In the genomic region with DNA sequence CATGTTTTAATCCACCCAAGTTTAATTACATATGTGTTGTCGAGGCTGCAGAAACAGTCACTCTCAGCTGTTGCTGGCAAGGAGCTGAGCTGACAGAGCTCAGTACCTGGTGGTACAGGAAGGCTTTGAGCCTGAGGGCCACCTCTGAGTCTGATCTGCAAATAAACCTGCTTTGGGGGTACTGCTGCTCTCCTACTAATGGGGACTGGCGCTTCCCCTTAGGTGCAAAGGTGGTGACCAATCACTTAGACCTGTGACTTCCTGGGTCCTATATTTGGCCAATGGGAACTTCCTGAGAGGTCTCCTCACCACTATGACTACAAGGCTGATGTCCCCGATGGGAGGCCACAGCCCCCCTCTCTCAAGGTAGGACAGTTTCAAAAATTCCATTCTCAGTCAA, we compare ENCODE assay signal across 28 mouse cellular contexts. TPM values are rescaled to one million over a fixed set of nuclear protein-coding genes. Genes with fewer than 3 reads are reported as not detected.
DNase-seq lines count a peak whose midpoint lies in the region; ATAC-seq and TF ChIP-seq lines count a peak whose summit lies in the region.
"Had no signal": no experiment of that assay in that cellular context is flagged by ENCODE, and none has a peak within 500 bp of the region (broad histone marks: within the 10 kb centered on the region; RNA-seq: fewer than 3 reads in every experiment).

No protein-coding gene starts in this region.

- ATAC-seq in hindbrain, postnatal 0 days = no peak
- no peak for ATAC-seq in hindbrain, embryonic 13.5 days (ENCODE audit: low FRiP score)
- ATAC-seq: activated CD4-positive, CD25-positive, alpha-beta regulatory T cell, adult 4 months; CD4-positive, CD25-positive, alpha-beta regulatory T cell, adult 4 months; inflammation-experienced regulatory T-cells, adult 6 months; midbrain, embryonic 16.5 days had no signal

- DNase-seq in cerebellum, adult 11-12 months = peak; percentile 50
- DNase-seq in cerebellum, adult 8-10 months = no peak
- no peak for DNase-seq in hindbrain, postnatal 0 days (ENCODE audit: low spot score)
- DNase-seq in A20 (ENCODE audit: low read depth, low spot score) = peak; percentile 15
- DNase-seq in ovary, postnatal 14 days (ENCODE audit: low spot score) = no peak
- no peak for DNase-seq in layer of hippocampus, adult 8-10 months (ENCODE audit: low spot score in 2 of 2)
- DNase-seq: adrenal gland, postnatal 14 days; gastrocnemius, adult 2 months; kidney, postnatal 4 days; lung, postnatal 10 days; right cerebral cortex, postnatal 25 days had no signal

- WGBS in hindbrain, postnatal 0 days = 81% methylated on average over 3 of the region's 3 CpGs
- WGBS in hindbrain, embryonic 13.5 days = 80% methylated on average over 3 of the region's 3 CpGs

- H3K27me3 ChIP-seq in hindbrain, postnatal 0 days (ENCODE audit: insufficient read depth, low read length) = no peaks in the 10 kb centered on the region
- H3K27me3 ChIP-seq in hindbrain, embryonic 13.5 days = no peaks in the 10 kb centered on the region
- H3K27me3 ChIP-seq: neural tube, embryonic 15.5 days; stomach, embryonic 15.5 days had no signal

- no peak overlapping the region for H3K4me2 ChIP-seq in hindbrain, postnatal 0 days (ENCODE audit: low read depth, low read length)
- H3K4me2 ChIP-seq in hindbrain, embryonic 13.5 days = no peak overlapping the region
- H3K4me2 ChIP-seq: kidney, embryonic 15.5 days; limb, embryonic 15.5 days; liver, embryonic 15.5 days; neural tube, embryonic 15.5 days; stomach, embryonic 15.5 days had no signal

- TF ChIP-seq CTCF in hindbrain, postnatal 0 days (IDR thresholded peaks at IDR 0.05; ENCODE audit: low read depth) = no peak
- TF ChIP-seq CTCF in embryonic fibroblast, embryonic 13.5 days (IDR thresholded peaks at IDR 0.05; ENCODE audit: borderline replicate concordance, insufficient read depth, low read length) = no peak

- 0 out of 2 replicates have a peak, but pooled peaks cover 2% of the 10 kb centered on the region for H3K9me3 ChIP-seq in hindbrain, postnatal 0 days (ENCODE audit: low read length)
- H3K9me3 ChIP-seq in hindbrain, embryonic 13.5 days = no peaks in the 10 kb centered on the region
- H3K9me3 ChIP-seq: forebrain, embryonic 10.5 days; G1E; heart, embryonic 10.5 days; hindbrain, embryonic 10.5 days; kidney, embryonic 15.5 days; limb, embryonic 15.5 days; liver, embryonic 15.5 days; neural tube, embryonic 15.5 days; stomach, embryonic 15.5 days had no signal

- no peak for TF ChIP-seq POLR2A in embryonic fibroblast, embryonic 13.5 days (IDR thresholded peaks at IDR 0.05; ENCODE audit: low read depth, low read length)

- 0 out of 2 replicates have a peak overlapping the region, but pooled peaks have one; percentile 11 for H3K27ac ChIP-seq in hindbrain, postnatal 0 days
- no peak overlapping the region for H3K27ac ChIP-seq in hindbrain, embryonic 13.5 days
- peak overlapping the region; percentile 78 for H3K27ac ChIP-seq in embryonic fibroblast, embryonic 13.5 days (ENCODE audit: insufficient read depth, low read length)
- H3K27ac ChIP-seq: forebrain, embryonic 10.5 days; gastrocnemius, adult 2 months; heart, embryonic 10.5 days; hindbrain, embryonic 10.5 days; kidney, embryonic 15.5 days; liver, embryonic 15.5 days; neural tube, embryonic 15.5 days; stomach, embryonic 15.5 days had no signal

- H3K9ac ChIP-seq in hindbrain, postnatal 0 days (replicated peaks; ENCODE audit: low read length) = no peak overlapping the region
- H3K9ac ChIP-seq in hindbrain, embryonic 13.5 days = no peak overlapping the region
- H3K9ac ChIP-seq: kidney, embryonic 15.5 days; limb, embryonic 15.5 days; liver, embryonic 15.5 days; neural tube, embryonic 15.5 days; stomach, embryonic 15.5 days had no signal

- H3K4me1 ChIP-seq in hindbrain, postnatal 0 days (ENCODE audit: insufficient read depth, low read length) = no peaks in the 10 kb centered on the region
- H3K4me1 ChIP-seq in hindbrain, embryonic 13.5 days (replicated peaks) = no peaks in the 10 kb centered on the region
- H3K4me1 ChIP-seq in embryonic fibroblast, embryonic 13.5 days (ENCODE audit: control insufficient read depth, insufficient read depth, low read length) = peaks cover 27% of the 10 kb centered on the region
- H3K4me1 ChIP-seq: neural tube, embryonic 15.5 days; stomach, embryonic 15.5 days had no signal

- no peak overlapping the region for H3K4me3 ChIP-seq in hindbrain, postnatal 0 days (ENCODE audit: low read length)
- no peak overlapping the region for H3K4me3 ChIP-seq in hindbrain, embryonic 13.5 days
- no peak overlapping the region for H3K4me3 ChIP-seq in embryonic fibroblast, embryonic 13.5 days (ENCODE audit: insufficient read depth, low read length)
- H3K4me3 ChIP-seq: forebrain, embryonic 10.5 days; gastrocnemius, adult 2 months; heart, embryonic 10.5 days; hindbrain, embryonic 10.5 days; kidney, embryonic 15.5 days; limb, embryonic 15.5 days; liver, embryonic 15.5 days; megakaryocyte, embryonic 14.5 days; neural tube, embryonic 15.5 days; stomach, embryonic 15.5 days had no signal

- H3K36me3 ChIP-seq in hindbrain, postnatal 0 days (ENCODE audit: insufficient read depth, low read length) = no peaks in the 10 kb centered on the region
- H3K36me3 ChIP-seq in hindbrain, embryonic 13.5 days = no peaks in the 10 kb centered on the region
- H3K36me3 ChIP-seq: forebrain, embryonic 10.5 days; G1E; heart, embryonic 10.5 days; hindbrain, embryonic 10.5 days; kidney, embryonic 15.5 days; limb, embryonic 15.5 days; liver, embryonic 15.5 days; neural tube, embryonic 15.5 days; stomach, embryonic 15.5 days had no signal

RNA-seq across cellular contexts. Expression of gene Ltbp2, which starts 35.6 kb away (rescaled TPM):
- total RNA-seq in hindbrain, postnatal 0 days (2014; rRNA removed) = 0.43 and 2.9 TPM in 2 replicates
- polyA plus RNA-seq in hindbrain, postnatal 0 days (2015; fragmentation: Nextera tagmentation; extraction: Ambion mirVana) = 0.08 and 0.21 TPM in 2 replicates
- polyA plus RNA-seq in hindbrain, embryonic 13.5 days (2015; fragmentation: Nextera tagmentation; extraction: Ambion mirVana) = 0.14 and 0.31 TPM in 2 replicates
- polyA plus RNA-seq in embryonic fibroblast, embryonic 13.5 days (2011; ENCODE audit: insufficient read length, low read depth, missing spikeins) = 182 and 264 TPM in 2 replicates
- total RNA-seq in layer of hippocampus, adult 8-10 months (2022) = under 1 TPM in 3 of 4 experiments, not detected in 1; 0.20 to 0.33 (median 0.25) TPM
- total RNA-seq: common myeloid progenitor, adult 5-6 weeks had no signal
- polyA plus RNA-seq: activated CD4-positive, CD25-positive, alpha-beta regulatory T cell, adult 4 months; CD4-positive, CD25-positive, alpha-beta regulatory T cell, adult 4 months; G1E; inflammation-experienced regulatory T-cells, adult 6 months had no signal

Comparison
In these comparisons a context has a peak if more than half of its experiments do, and no peak if none do; other contexts are left out.
1. DNase-seq: peak in cerebellum, adult 11-12 months (single experiment) and A20 (single experiment); none in cerebellum, adult 8-10 months (single experiment), hindbrain, postnatal 0 days (single experiment), ovary, postnatal 14 days (single experiment) and layer of hippocampus, adult 8-10 months (0 of 2).
2. RNA of gene Ltbp2, which starts 35.6 kb away (polyA plus RNA-seq): 182 to 264 TPM in embryonic fibroblast, embryonic 13.5 days; 0.14 to 0.31 TPM in hindbrain, embryonic 13.5 days and 0.08 to 0.21 TPM in hindbrain, postnatal 0 days; every median in the first group is over 100 times any median in the second.